Mouse (Mus musculus) midbrain, postnatal 0 days (tissue): ENCODE results near the gene Stx19. TPM values are rescaled to one million over a fixed set of nuclear protein-coding genes. Genes with fewer than 3 reads are reported as not detected.

Experiments
- ATAC-seq: fragments of 200-750 bp; cut with Nextera tagmentation; 2 replicates; pipeline ENCODE4 v1.8.0; 2017; ENCODE audit warnings: moderate number of reproducible peaks, mild to moderate bottlenecking, moderate TSS enrichment, moderate library complexity; ENCODE audit not compliant: low FRiP score
- DNase-seq: peaks from one replicate; pipeline ENCODE4 v3.0.0-alpha.2; 2015; ENCODE audit warnings: low spot score
- H3K27ac ChIP-seq: fragments of 300-500 bp; sonication (generic); 2 replicates; pipeline ENCODE4 v1.5.1; 2014; ENCODE audit warnings: low read depth, mild to moderate bottlenecking, low read length, mixed read lengths
- H3K27me3 ChIP-seq: fragments of 300-500 bp; sonication (generic); 2 replicates; pipeline ENCODE4 v1.6.1; 2014; ENCODE audit warnings: low read length, control low read depth, mixed read lengths; ENCODE audit not compliant: insufficient read depth
- H3K36me3 ChIP-seq: fragments of 300-500 bp; sonication (generic); 2 replicates; pipeline ENCODE4 v1.6.1; 2014; ENCODE audit warnings: low read length, control low read depth, mixed read lengths; ENCODE audit not compliant: insufficient read depth
- H3K4me1 ChIP-seq: fragments of 300-500 bp; sonication (generic); 2 replicates; pipeline ENCODE4 v1.6.1; 2014; ENCODE audit warnings: mild to moderate bottlenecking, control low read depth, antibody characterized with exemption, low read length, mixed read lengths; ENCODE audit not compliant: insufficient read depth
- H3K4me2 ChIP-seq: fragments of 300-500 bp; sonication (generic); 2 replicates; pipeline ENCODE4 v1.6.1; 2014; ENCODE audit warnings: low read depth, mild to moderate bottlenecking, low read length, mixed read lengths; ENCODE audit not compliant: poor library complexity, severe bottlenecking
- H3K4me3 ChIP-seq: fragments of 300-500 bp; sonication (generic); 2 replicates; pipeline ENCODE4 v1.5.1; 2014; ENCODE audit warnings: low read depth, mild to moderate bottlenecking, low read length, moderate library complexity
- H3K9ac ChIP-seq: fragments of 300-500 bp; sonication (generic); replicated peaks from 2 replicates; pipeline ENCODE4 v1.6.1; 2014; ENCODE audit warnings: mild to moderate bottlenecking, low read length, moderate library complexity, mixed read lengths; ENCODE audit not compliant: poor library complexity, severe bottlenecking
- H3K9me3 ChIP-seq: fragments of 300-500 bp; sonication (generic); 2 replicates; pipeline ENCODE4 v1.6.1; 2016; ENCODE audit warnings: low read length, control low read depth
- CTCF ChIP-seq: IDR thresholded peaks from 2 replicates; pipeline ENCODE4 v1.5.1; 2016; ENCODE audit warnings: antibody characterized with exemption, mild to moderate bottlenecking
- WGBS: fragments of 180-500 bp; shearing (Covaris S2); extraction: QIAGEN DNeasy Blood & Tissue Kit; methylation state at CpG from one replicate; pipeline ENCODE4 v1.1.7; 2014; 5-methylcytosine and 5-hydroxymethylcytosine counted together
- polyA plus RNA-seq: library from polyadenylated mRNA; unstranded; fragments of >200 nt; fragmentation: Nextera tagmentation; extraction: Ambion mirVana; gene quantifications from 2 replicates; pipeline ENCODE4 v1.2.1, GENCODE M21; 2015
- total RNA-seq: library from RNA; depleted of rRNA; stranded (reverse); fragments of >200 nt; gene quantifications from 2 replicates; pipeline ENCODE4 v1.2.3, GENCODE M21; 2014

The Stx19 gene
- total and polyA plus RNA-seq, 2 experiments from 2014 or later: 0.14 TPM; not detected in 1

- no peak for ATAC-seq
- no peak overlapping the region for H3K27ac ChIP-seq
- WGBS: 92% methylated on average over 4 of the region's 4 CpGs
- H3K9ac ChIP-seq: no peak overlapping the region
- H3K4me2 ChIP-seq: no peak overlapping the region
- no peak overlapping the region for H3K4me3 ChIP-seq
- no peak for DNase-seq
- no peaks in the 10 kb centered on the region for H3K27me3 ChIP-seq
- no peaks in the 10 kb centered on the region for H3K36me3 ChIP-seq
- H3K4me1 ChIP-seq: no peaks in the 10 kb centered on the region
- no peaks in the 10 kb centered on the region for H3K9me3 ChIP-seq
- TF ChIP-seq CTCF: no peak
Measured at GRCm38 (mm10) chr16:62810855-62811254, 3.6 kb upstream of the Stx19 start.

- no peak for TF ChIP-seq CTCF
- H3K36me3 ChIP-seq: no peaks in the 10 kb centered on the region
- H3K4me3 ChIP-seq: no peak overlapping the region
- WGBS: 74% methylated on average over 5 of the region's 5 CpGs
- no peak overlapping the region for H3K4me2 ChIP-seq
- no peak overlapping the region for H3K27ac ChIP-seq
- DNase-seq: no peak
- ATAC-seq: no peak
- no peaks in the 10 kb centered on the region for H3K9me3 ChIP-seq
- H3K9ac ChIP-seq: no peak overlapping the region
- H3K4me1 ChIP-seq: no peaks in the 10 kb centered on the region
- no peaks in the 10 kb centered on the region for H3K27me3 ChIP-seq
Measured at GRCm38 (mm10) chr16:62813790-62814189, 686 bp upstream of the Stx19 start.

- Histone ChIP-seq H3K9me3 (no peaks in the 10 kb centered on the region), H3K27ac (no peak overlapping the region), H3K36me3 (no peaks in the 10 kb centered on the region), H3K9ac (no peak overlapping the region), H3K4me3 (no peak overlapping the region), H3K4me2 (no peak overlapping the region), H3K4me1 (no peaks in the 10 kb centered on the region), H3K27me3 (no peaks in the 10 kb centered on the region)
- no peak for TF ChIP-seq CTCF
- ATAC-seq (no peak), DNase-seq (no peak)
- 92% methylated on average over 6 of the region's 6 CpGs for WGBS
Measured at GRCm38 (mm10) chr16:62822472-62822871, 8.0 kb downstream of the Stx19 start.

- Histone ChIP-seq H3K4me1 (no peaks in the 10 kb centered on the region), H3K4me3 (no peak overlapping the region), H3K9me3 (no peaks in the 10 kb centered on the region), H3K9ac (no peak overlapping the region), H3K27me3 (no peaks in the 10 kb centered on the region), H3K27ac (no peak overlapping the region), H3K4me2 (no peak overlapping the region), H3K36me3 (no peaks in the 10 kb centered on the region)
- TF ChIP-seq CTCF: peak; percentile 85
- WGBS: 78% methylated on average over 12 of the region's 12 CpGs
- peak; percentile 81 for DNase-seq
- no peak; the same call in 1 of the 2 replicates for ATAC-seq
Measured at GRCm38 (mm10) chr16:62826156-62827001, 11.9 kb downstream of the Stx19 start.

GRCm38 (mm10) chr16:62832027-62832426, 17.6 kb downstream of the Stx19 start:
- H3K36me3 ChIP-seq: no peaks in the 10 kb centered on the region
- H3K27me3 ChIP-seq: no peaks in the 10 kb centered on the region
- H3K9ac ChIP-seq: no peak overlapping the region
- H3K4me1 ChIP-seq: no peaks in the 10 kb centered on the region
- H3K4me2 ChIP-seq: no peak overlapping the region
- ATAC-seq (no peak), DNase-seq (no peak)
- 89% methylated on average over 2 of the region's 2 CpGs for WGBS
- no peak overlapping the region for H3K4me3 ChIP-seq
- no peak for TF ChIP-seq CTCF
- no peaks in the 10 kb centered on the region for H3K9me3 ChIP-seq
- no peak overlapping the region for H3K27ac ChIP-seq

GRCm38 (mm10) chr16:62832481-62832880, 18.0 kb downstream of the Stx19 start:
- TF ChIP-seq CTCF: peak; percentile 70
- 14% methylated on average over 4 of the region's 4 CpGs for WGBS
- Histone ChIP-seq H3K4me2 (no peak overlapping the region), H3K9me3 (no peaks in the 10 kb centered on the region), H3K27me3 (no peaks in the 10 kb centered on the region), H3K27ac (no peak overlapping the region), H3K4me1 (no peaks in the 10 kb centered on the region), H3K4me3 (no peak overlapping the region), H3K36me3 (no peaks in the 10 kb centered on the region), H3K9ac (no peak overlapping the region)
- ATAC-seq (no peak), DNase-seq (peak; percentile 48)
